Mouse (Mus musculus): ENCODE data around the gene Mcoln2. TPM values are rescaled to one million over a fixed set of nuclear protein-coding genes. Genes with fewer than 3 reads are reported as not detected.

The Mcoln2 gene
- polyA plus RNA-seq, 1 experiment from 2014 or later: 4.5 TPM

DNA sequence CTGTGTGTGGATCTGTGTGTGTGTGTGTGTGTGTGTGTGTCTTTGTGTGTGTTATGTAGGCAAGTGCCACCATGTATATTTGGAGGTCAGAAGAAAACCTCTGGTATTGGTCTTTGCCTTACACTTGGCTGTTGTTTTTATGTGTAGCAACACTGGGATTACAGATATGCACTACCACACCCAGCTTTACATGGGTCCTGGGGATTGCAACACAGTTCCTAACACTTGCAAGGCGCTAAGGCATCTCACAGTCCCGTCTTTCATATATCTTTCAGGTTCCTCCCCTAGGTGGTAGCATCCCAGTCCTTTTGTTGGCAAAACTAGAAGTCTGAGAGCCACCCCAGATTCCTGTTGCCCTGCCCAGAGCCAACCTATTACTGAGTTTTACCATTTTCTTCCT, 40.7 kb upstream of the Mcoln2 start:
- H3K27ac ChIP-seq (ENCODE audit: low read depth): no peak overlapping the region
- no peak overlapping the region for H3K9ac ChIP-seq (replicated peaks)
- H3K36me3 ChIP-seq (replicated peaks; ENCODE audit: insufficient read depth, low read length): no peaks in the 10 kb centered on the region
- no peak for TF ChIP-seq CTCF (IDR thresholded peaks at IDR 0.05; ENCODE audit: low read depth)
- TF ChIP-seq EP300 (IDR thresholded peaks at IDR 0.05; ENCODE audit: low read depth): no peak
- H3K9me3 ChIP-seq (ENCODE audit: low read length): peaks cover 3% of the 10 kb centered on the region; the same call in 1 of the 2 replicates
- ATAC-seq (no peak), DNase-seq (no peak)
- 53% methylated on average over 2 of the region's 2 CpGs for WGBS (ENCODE audit: insufficient replicate concordance)
- H3K4me3 ChIP-seq (ENCODE audit: low read depth, low read length): no peak overlapping the region
- H3K4me2 ChIP-seq (ENCODE audit: low read depth, low read length): no peak overlapping the region
- 0 out of 2 replicates have a peak, but pooled peaks cover 5% of the 10 kb centered on the region for H3K27me3 ChIP-seq (ENCODE audit: insufficient read depth, low read length)
- no peaks in the 10 kb centered on the region; the same call in 1 of the 2 replicates for H3K4me1 ChIP-seq (ENCODE audit: insufficient read depth)

DNA sequence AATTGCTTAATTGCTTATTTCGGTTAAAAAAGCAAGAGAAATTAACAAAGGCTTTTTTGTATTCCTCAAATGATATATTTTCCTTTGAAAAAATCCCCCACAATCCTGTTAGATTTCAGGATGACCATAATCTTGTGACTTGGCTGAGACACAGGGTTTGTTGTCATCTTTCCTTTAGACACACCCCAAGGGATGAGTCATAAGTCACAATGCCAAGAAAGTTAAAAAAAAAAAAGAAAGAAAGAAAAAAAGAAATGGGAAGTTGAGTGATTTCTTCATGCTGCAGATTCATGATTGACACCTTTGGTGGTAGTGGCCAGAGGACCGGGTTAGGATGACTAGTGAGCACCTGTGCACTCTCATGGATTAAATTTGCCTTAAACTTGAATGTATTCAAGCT, 39.3 kb upstream of the Mcoln2 start:
- H3K4me2 ChIP-seq (ENCODE audit: low read depth, low read length): no peak overlapping the region
- no peaks in the 10 kb centered on the region for H3K36me3 ChIP-seq (replicated peaks; ENCODE audit: insufficient read depth, low read length)
- ATAC-seq (no peak), DNase-seq (no peak)
- no peak overlapping the region for H3K9ac ChIP-seq (replicated peaks)
- WGBS (ENCODE audit: insufficient replicate concordance): 52% methylated on average over 2 of the region's 2 CpGs
- no peak overlapping the region for H3K4me3 ChIP-seq (ENCODE audit: low read depth, low read length)
- 0 out of 2 replicates have a peak, but pooled peaks cover 5% of the 10 kb centered on the region for H3K27me3 ChIP-seq (ENCODE audit: insufficient read depth, low read length)
- no peaks in the 10 kb centered on the region; the same call in 1 of the 2 replicates for H3K4me1 ChIP-seq (ENCODE audit: insufficient read depth)
- TF ChIP-seq CTCF (IDR thresholded peaks at IDR 0.05; ENCODE audit: low read depth): no peak
- no peak for TF ChIP-seq EP300 (IDR thresholded peaks at IDR 0.05; ENCODE audit: low read depth)
- no peak overlapping the region for H3K27ac ChIP-seq (ENCODE audit: low read depth)
- H3K9me3 ChIP-seq (ENCODE audit: low read length): no peaks in the 10 kb centered on the region

DNA sequence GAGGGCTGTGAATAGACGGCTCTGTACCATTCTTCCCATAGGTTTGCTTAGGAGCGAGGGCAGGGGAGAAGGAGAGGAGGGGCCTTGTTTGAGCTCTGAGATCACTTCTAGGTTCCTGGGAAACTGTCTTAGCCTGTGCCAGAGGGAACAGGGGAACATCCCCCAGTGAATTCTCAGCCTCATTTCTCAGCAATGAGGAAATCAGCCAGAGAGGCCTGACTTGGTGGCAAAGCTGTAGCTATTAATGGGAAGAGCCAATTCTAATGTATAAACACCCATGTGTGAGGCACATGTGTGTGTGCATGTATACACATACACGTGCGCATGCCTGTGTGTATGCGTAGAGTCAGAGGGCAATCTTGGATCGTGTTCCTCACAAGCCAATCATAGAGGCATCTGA, 38.7 kb upstream of the Mcoln2 start:
- no peak overlapping the region for H3K4me2 ChIP-seq (ENCODE audit: low read depth, low read length)
- no peaks in the 10 kb centered on the region for H3K36me3 ChIP-seq (replicated peaks; ENCODE audit: insufficient read depth, low read length)
- H3K4me1 ChIP-seq (ENCODE audit: insufficient read depth): no peaks in the 10 kb centered on the region; the same call in 1 of the 2 replicates
- TF ChIP-seq CTCF (IDR thresholded peaks at IDR 0.05; ENCODE audit: low read depth) (no peak), EP300 (IDR thresholded peaks at IDR 0.05; ENCODE audit: low read depth) (no peak)
- no peak overlapping the region for H3K4me3 ChIP-seq (ENCODE audit: low read depth, low read length)
- ATAC-seq: no peak
- no peak for DNase-seq
- H3K9me3 ChIP-seq (ENCODE audit: low read length): no peaks in the 10 kb centered on the region
- H3K27me3 ChIP-seq (ENCODE audit: insufficient read depth, low read length): 0 out of 2 replicates have a peak, but pooled peaks cover 5% of the 10 kb centered on the region
- H3K9ac ChIP-seq (replicated peaks): no peak overlapping the region
- WGBS (ENCODE audit: insufficient replicate concordance): 75% methylated on average over 6 of the region's 6 CpGs
- H3K27ac ChIP-seq (ENCODE audit: low read depth): no peak overlapping the region

DNA sequence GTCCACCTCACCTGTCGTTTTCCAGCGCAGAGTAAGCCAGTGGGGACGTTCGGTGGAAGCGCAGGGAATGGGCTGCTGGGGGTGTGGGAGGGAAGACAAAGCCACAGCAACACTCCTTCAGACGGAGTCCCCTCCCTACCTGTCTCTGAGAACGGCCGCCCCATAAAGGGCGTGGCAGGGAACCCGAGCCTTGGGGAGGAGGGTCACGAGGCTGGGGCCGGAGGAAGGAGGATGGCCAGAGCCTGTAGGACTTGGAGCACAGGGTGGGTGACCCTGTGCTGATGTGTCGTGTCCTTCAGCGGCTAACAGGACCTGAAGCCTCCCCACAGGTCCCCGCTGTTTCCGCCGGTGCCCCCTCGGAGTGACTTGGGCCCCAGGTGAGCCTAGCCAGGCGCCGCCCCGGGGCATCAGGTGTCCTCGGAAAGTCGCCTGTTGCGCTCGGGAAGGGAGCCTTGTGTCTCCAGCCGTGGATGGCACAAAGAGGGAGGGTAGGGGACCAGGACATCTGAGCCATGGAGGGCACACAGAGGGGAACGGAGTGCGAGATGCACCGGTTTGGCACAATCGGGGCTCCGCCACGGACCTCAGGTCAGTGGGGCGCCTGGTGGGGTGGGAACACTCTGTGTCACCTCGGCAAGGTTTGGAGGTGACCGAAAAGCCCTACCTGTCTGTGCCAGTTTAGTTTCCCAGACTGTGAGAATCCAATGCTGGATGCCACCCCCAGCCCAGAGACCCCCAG, 32.2 kb upstream of the Mcoln2 start, which contains the start of gene Mcoln3:
Gene Mcoln3, plus strand, starts transcription at position 193 of the 739 bp plus-strand sequence.
- Histone ChIP-seq H3K36me3 (replicated peaks; ENCODE audit: insufficient read depth, low read length) (no peaks in the 10 kb centered on the region), H3K4me2 (ENCODE audit: low read depth, low read length) (peak within 1 kb of the TSS; percentile 24; the same call in 1 of the 2 replicates), H3K4me1 (ENCODE audit: insufficient read depth) (no peaks in the 10 kb centered on the region; the same call in 1 of the 2 replicates), H3K27me3 (ENCODE audit: insufficient read depth, low read length) (peaks cover 15% of the 10 kb centered on the region; the same call in 1 of the 2 replicates), H3K4me3 (ENCODE audit: low read depth, low read length) (no peak within 1 kb of the TSS), H3K9me3 (ENCODE audit: low read length) (no peaks in the 10 kb centered on the region), H3K9ac (replicated peaks) (no peak within 1 kb of the TSS), H3K27ac (ENCODE audit: low read depth) (no peak within 1 kb of the TSS)
- WGBS (ENCODE audit: insufficient replicate concordance): 15% methylated on average over 35 of the region's 35 CpGs
- DNase-seq (no peak), ATAC-seq (no peak)
- TF ChIP-seq EP300 (IDR thresholded peaks at IDR 0.05; ENCODE audit: low read depth) (no peak), CTCF (IDR thresholded peaks at IDR 0.05; ENCODE audit: low read depth) (no peak)

DNA sequence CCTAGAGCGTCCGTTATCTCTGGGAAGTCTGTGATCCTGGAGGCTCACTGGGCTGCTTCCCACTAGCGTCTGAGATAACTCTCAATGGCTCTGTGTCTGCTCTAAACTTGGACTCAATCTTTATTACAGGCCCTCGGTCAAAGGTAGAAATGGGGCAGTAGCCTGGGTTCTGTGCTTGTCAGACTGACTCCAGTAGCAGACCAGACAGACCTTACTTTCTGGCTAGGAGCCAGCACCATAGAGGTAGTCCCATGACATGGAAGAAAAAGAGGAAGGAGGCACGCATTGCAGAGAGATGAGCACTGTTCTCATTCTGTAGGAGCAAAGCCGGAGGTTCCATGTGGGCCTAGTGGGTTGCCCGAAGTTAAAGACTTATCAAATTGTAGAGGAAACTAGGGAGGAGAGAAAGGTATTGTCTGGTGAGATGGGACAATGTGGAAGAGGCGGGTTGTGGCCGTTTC, 31.6 kb upstream of the Mcoln2 start:
- Histone ChIP-seq H3K4me2 (ENCODE audit: low read depth, low read length) (no peak overlapping the region), H3K4me3 (ENCODE audit: low read depth, low read length) (no peak overlapping the region), H3K9me3 (ENCODE audit: low read length) (no peaks in the 10 kb centered on the region), H3K36me3 (replicated peaks; ENCODE audit: insufficient read depth, low read length) (no peaks in the 10 kb centered on the region), H3K27ac (ENCODE audit: low read depth) (no peak overlapping the region), H3K4me1 (ENCODE audit: insufficient read depth) (no peaks in the 10 kb centered on the region; the same call in 1 of the 2 replicates), H3K27me3 (ENCODE audit: insufficient read depth, low read length) (peaks cover 15% of the 10 kb centered on the region; the same call in 1 of the 2 replicates), H3K9ac (replicated peaks) (no peak overlapping the region)
- TF ChIP-seq EP300 (IDR thresholded peaks at IDR 0.05; ENCODE audit: low read depth) (no peak), CTCF (IDR thresholded peaks at IDR 0.05; ENCODE audit: low read depth) (no peak)
- 57% methylated on average over 9 of the region's 9 CpGs for WGBS (ENCODE audit: insufficient replicate concordance)
- DNase-seq (no peak), ATAC-seq (no peak)

GRCm38 (mm10) chr3:146121310-146122124, 28.1 kb upstream of the Mcoln2 start:
- Histone ChIP-seq H3K36me3 (replicated peaks; ENCODE audit: insufficient read depth, low read length) (no peaks in the 10 kb centered on the region), H3K27me3 (ENCODE audit: insufficient read depth, low read length) (peaks cover 13% of the 10 kb centered on the region; the same call in 1 of the 2 replicates), H3K9ac (replicated peaks) (no peak overlapping the region), H3K4me3 (ENCODE audit: low read depth, low read length) (no peak overlapping the region), H3K27ac (ENCODE audit: low read depth) (no peak overlapping the region), H3K9me3 (ENCODE audit: low read length) (no peaks in the 10 kb centered on the region), H3K4me2 (ENCODE audit: low read depth, low read length) (peak overlapping the region; percentile 1; the same call in 1 of the 2 replicates), H3K4me1 (ENCODE audit: insufficient read depth) (no peaks in the 10 kb centered on the region; the same call in 1 of the 2 replicates)
- 14% methylated on average over 25 of the region's 25 CpGs for WGBS (ENCODE audit: insufficient replicate concordance)
- DNase-seq: no peak
- TF ChIP-seq CTCF (IDR thresholded peaks at IDR 0.05; ENCODE audit: low read depth) (no peak), EP300 (IDR thresholded peaks at IDR 0.05; ENCODE audit: low read depth) (no peak)
- no peak for ATAC-seq

Measured in liver, postnatal 0 days (tissue).